Comparison of ENCODE assay signal across 8 mouse cellular contexts in genomic region chr10:60237475-60238154, GRCm38 (mm10). TPM values are rescaled to one million over a fixed set of nuclear protein-coding genes. Genes with fewer than 3 reads are reported as not detected.
DNase-seq lines count a peak whose midpoint lies in the region; ATAC-seq and TF ChIP-seq lines count a peak whose summit lies in the region.

No protein-coding gene starts in this region.

- no peak for ATAC-seq in kidney, embryonic 16.5 days (ENCODE audit: low FRiP score, low TSS enrichment)
- no peak for ATAC-seq in granulocyte monocyte progenitor cell, adult 5-6 weeks (replicated peaks; ENCODE audit: poor library complexity, severe bottlenecking)

- no peaks in the 10 kb centered on the region for H3K4me1 ChIP-seq in kidney, embryonic 16.5 days (ENCODE audit: insufficient read depth, low read length)
- no peaks in the 10 kb centered on the region for H3K4me1 ChIP-seq in ES-Bruce4 (ENCODE audit: control insufficient read depth, insufficient read depth, low read length)
- H3K4me1 ChIP-seq in embryonic fibroblast, embryonic 13.5 days (ENCODE audit: control insufficient read depth, insufficient read depth, low read length), result no peaks in the 10 kb centered on the region

- no peaks in the 10 kb centered on the region for H3K36me3 ChIP-seq in kidney, embryonic 16.5 days (ENCODE audit: insufficient read depth, low read length)
- no peaks in the 10 kb centered on the region for H3K36me3 ChIP-seq in ES-Bruce4 (ENCODE audit: control insufficient read depth, insufficient read depth, low read length, poor library complexity, severe bottlenecking)

- no peaks in the 10 kb centered on the region for H3K27me3 ChIP-seq in kidney, embryonic 16.5 days (ENCODE audit: insufficient read depth, low read length)
- no peaks in the 10 kb centered on the region for H3K27me3 ChIP-seq in ES-Bruce4 (ENCODE audit: control insufficient read depth, insufficient read depth, low read length, poor library complexity, severe bottlenecking)

- no peak for TF ChIP-seq EP300 in ES-Bruce4 (IDR thresholded peaks at IDR 0.05; ENCODE audit: insufficient read depth, low read depth, low read length)

- TF ChIP-seq CTCF in ES-Bruce4 (IDR thresholded peaks at IDR 0.05; ENCODE audit: low read depth, low read length), result peak; percentile 91
- TF ChIP-seq CTCF in embryonic fibroblast, embryonic 13.5 days (IDR thresholded peaks at IDR 0.05; ENCODE audit: borderline replicate concordance, insufficient read depth, low read length), result peak; percentile 91

- H3K9me3 ChIP-seq in kidney, embryonic 16.5 days (ENCODE audit: low read length), result 0 out of 2 replicates have a peak, but pooled peaks cover 4% of the 10 kb centered on the region
- no peaks in the 10 kb centered on the region for H3K9me3 ChIP-seq in ES-Bruce4 (replicated peaks; ENCODE audit: control insufficient read depth, insufficient read depth, low read length, poor library complexity, severe bottlenecking)

- peak; percentile 60 for DNase-seq in kidney, adult 11 months
- peak; percentile 73 to 74 for DNase-seq in adrenal gland, postnatal 36 days
- DNase-seq in layer of hippocampus, postnatal 14 days (ENCODE audit: low spot score in 2 of 2), result peak; percentile 69 to 70
- peak; percentile 76 for DNase-seq in retina, postnatal 1 day

- no peak overlapping the region for H3K4me3 ChIP-seq in kidney, embryonic 16.5 days (ENCODE audit: low read length)
- no peak overlapping the region for H3K4me3 ChIP-seq in ES-Bruce4 (ENCODE audit: low read depth, low read length)
- H3K4me3 ChIP-seq in embryonic fibroblast, embryonic 13.5 days (ENCODE audit: insufficient read depth, low read length), result no peak overlapping the region

- TF ChIP-seq POLR2A in ES-Bruce4 (IDR thresholded peaks at IDR 0.05; ENCODE audit: insufficient read depth, low read length), result no peak
- no peak for TF ChIP-seq POLR2A in embryonic fibroblast, embryonic 13.5 days (IDR thresholded peaks at IDR 0.05; ENCODE audit: low read depth, low read length)

- no peak overlapping the region for H3K4me2 ChIP-seq in kidney, embryonic 16.5 days (replicated peaks; ENCODE audit: low read depth, low read length)

- H3K27ac ChIP-seq in kidney, embryonic 16.5 days (ENCODE audit: low read length), result no peak overlapping the region
- H3K27ac ChIP-seq in ES-Bruce4 (ENCODE audit: insufficient read depth, low read length), result no peak overlapping the region
- H3K27ac ChIP-seq in embryonic fibroblast, embryonic 13.5 days (ENCODE audit: insufficient read depth, low read length), result no peak overlapping the region

- WGBS in kidney, embryonic 16.5 days, result 64% methylated on average over 10 of the region's 10 CpGs

- H3K9ac ChIP-seq in kidney, embryonic 16.5 days (replicated peaks; ENCODE audit: low read length), result no peak overlapping the region
- H3K9ac ChIP-seq in ES-Bruce4 (ENCODE audit: low read depth, poor library complexity, severe bottlenecking), result no peak overlapping the region

RNA-seq across cellular contexts. Expression of gene Chst3, which starts 18.6 kb away (rescaled TPM):
- polyA plus RNA-seq in kidney, embryonic 16.5 days (2015; fragmentation: Nextera tagmentation; extraction: Ambion mirVana), result 2.1 and 2.2 TPM in 2 replicates
- 0.43 and 0.55 TPM in 2 replicates for polyA plus RNA-seq in ES-Bruce4 (2011; ENCODE audit: insufficient read depth, insufficient read length, low read depth, missing spikeins)
- total RNA-seq in adrenal gland, postnatal 36 days (2021), result 1 to 10 TPM in 1 of 2 experiments, under 1 TPM in 1; 0.76 to 1.4 TPM
- polyA plus RNA-seq in embryonic fibroblast, embryonic 13.5 days (2011; ENCODE audit: insufficient read length, low read depth, missing spikeins), result 0.13 and 0.63 TPM in 2 replicates
- 1 to 10 TPM; 3.8 to 4.1 TPM for total RNA-seq in layer of hippocampus, postnatal 14 days (2021)
- total RNA-seq in granulocyte monocyte progenitor cell, adult 5-6 weeks (2014; fragmentation: Nextera tagmentation), result not detected in 2 replicates
- not detected in 2 replicates for total RNA-seq in granulocyte monocyte progenitor cell, adult 5-6 weeks (2017)

RNA-seq across cellular contexts. Expression of gene Psap, which starts 39.8 kb away (rescaled TPM):
- polyA plus RNA-seq in kidney, embryonic 16.5 days (2015; fragmentation: Nextera tagmentation; extraction: Ambion mirVana), result 145 and 166 TPM in 2 replicates
- 218 and 235 TPM in 2 replicates for polyA plus RNA-seq in ES-Bruce4 (2011; ENCODE audit: insufficient read depth, insufficient read length, low read depth, missing spikeins)
- total RNA-seq in adrenal gland, postnatal 36 days (2021), result 1,000 to 10,000 TPM; 1,035 to 1,192 TPM
- 665 and 734 TPM in 2 replicates for polyA plus RNA-seq in embryonic fibroblast, embryonic 13.5 days (2011; ENCODE audit: insufficient read length, low read depth, missing spikeins)
- total RNA-seq in layer of hippocampus, postnatal 14 days (2021), result 1,000 to 10,000 TPM; 1,391 to 1,455 TPM
- total RNA-seq in granulocyte monocyte progenitor cell, adult 5-6 weeks (2014; fragmentation: Nextera tagmentation), result 263 and 293 TPM in 2 replicates
- 243 and 253 TPM in 2 replicates for total RNA-seq in granulocyte monocyte progenitor cell, adult 5-6 weeks (2017)
